Mouse (Mus musculus): ENCODE data around the gene Nans. TPM values are rescaled to one million over a fixed set of nuclear protein-coding genes. Genes with fewer than 3 reads are reported as not detected.
A peak's percentile ranks its signal among the peaks of the same experiment; 100 is the strongest.

Gene Nans
- polyA plus RNA-seq, 1 experiment from 2014 or later = 67.7 TPM

- 0 out of 2 replicates have a peak within 1 kb of the TSS, but pooled peaks have one; percentile 58 for H3K27ac ChIP-seq (replicated peaks)
- H3K36me3 ChIP-seq (ENCODE audit: control insufficient read depth, insufficient read depth, low read length) = no peaks in the 10 kb centered on the region
- H3K27me3 ChIP-seq (ENCODE audit: control insufficient read depth, insufficient read depth, low read length) = no peaks in the 10 kb centered on the region
- DNase-seq (ENCODE audit: low spot score) = peak; percentile 73
- peak; percentile 78 for ATAC-seq (ENCODE audit: low FRiP score, low TSS enrichment)
- no peaks in the 10 kb centered on the region for H3K9me3 ChIP-seq (ENCODE audit: control insufficient read depth, low read length)
- H3K9ac ChIP-seq (ENCODE audit: low read length) = peak within 1 kb of the TSS; percentile 60
- TF ChIP-seq EP300 (optimal IDR thresholded peaks at IDR 0.05) (no peak), CTCF (IDR thresholded peaks at IDR 0.05; ENCODE audit: low read depth) (peak; percentile 56)
- H3K4me3 ChIP-seq (ENCODE audit: low read depth, low read length) = peak within 1 kb of the TSS; percentile 49
- no peaks in the 10 kb centered on the region for H3K4me1 ChIP-seq (replicated peaks; ENCODE audit: control insufficient read depth, insufficient read depth)
- peak within 1 kb of the TSS; percentile 87 for H3K4me2 ChIP-seq (replicated peaks; ENCODE audit: low read depth)
- under 1% methylated on average over 44 of the region's 46 CpGs for WGBS
Observed at GRCm38 (mm10) chr4:46535840-46536361, 46.9 kb downstream of the Nans start, which contains the start of gene Trim14. Gene Trim14 (minus strand): TSS chr4:46536141.

DNA sequence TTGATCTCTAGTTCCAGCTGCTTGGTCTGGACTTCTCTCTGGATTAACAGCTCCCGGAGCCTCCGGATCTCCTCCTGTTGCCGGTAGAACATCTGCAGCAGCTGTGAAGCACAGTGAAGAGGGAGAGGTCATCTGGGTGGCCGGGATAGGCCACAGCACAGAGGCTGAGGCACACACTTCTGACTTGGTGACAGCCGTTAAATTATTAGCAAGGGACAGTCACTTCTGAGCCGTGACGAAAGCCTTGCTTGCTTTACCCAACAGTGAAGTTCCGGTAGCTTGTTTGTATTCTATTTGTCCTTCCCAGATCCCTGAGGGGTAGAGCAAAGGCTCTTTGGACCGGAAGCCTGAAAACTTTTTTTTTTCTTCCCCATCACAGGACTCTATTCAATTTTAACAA, 50.1 kb downstream of the Nans start:
- Histone ChIP-seq H3K27me3 (ENCODE audit: control insufficient read depth, insufficient read depth, low read length) (no peaks in the 10 kb centered on the region), H3K9me3 (ENCODE audit: control insufficient read depth, low read length) (no peaks in the 10 kb centered on the region), H3K27ac (replicated peaks) (no peak overlapping the region), H3K9ac (ENCODE audit: low read length) (no peak overlapping the region), H3K4me2 (replicated peaks; ENCODE audit: low read depth) (no peak overlapping the region), H3K4me1 (replicated peaks; ENCODE audit: control insufficient read depth, insufficient read depth) (no peaks in the 10 kb centered on the region), H3K36me3 (ENCODE audit: control insufficient read depth, insufficient read depth, low read length) (no peaks in the 10 kb centered on the region), H3K4me3 (ENCODE audit: low read depth, low read length) (no peak overlapping the region)
- ATAC-seq (ENCODE audit: low FRiP score, low TSS enrichment) (no peak), DNase-seq (ENCODE audit: low spot score) (no peak)
- 68% methylated on average over 9 of the region's 9 CpGs for WGBS
- TF ChIP-seq CTCF (IDR thresholded peaks at IDR 0.05; ENCODE audit: low read depth) (no peak), EP300 (optimal IDR thresholded peaks at IDR 0.05) (no peak)

- H3K9ac ChIP-seq (ENCODE audit: low read length) = no peak overlapping the region
- H3K4me2 ChIP-seq (replicated peaks; ENCODE audit: low read depth) = no peak overlapping the region
- no peak overlapping the region for H3K4me3 ChIP-seq (ENCODE audit: low read depth, low read length)
- H3K36me3 ChIP-seq (ENCODE audit: control insufficient read depth, insufficient read depth, low read length) = no peaks in the 10 kb centered on the region
- ATAC-seq (ENCODE audit: low FRiP score, low TSS enrichment) (no peak), DNase-seq (ENCODE audit: low spot score) (no peak)
- no peaks in the 10 kb centered on the region for H3K4me1 ChIP-seq (replicated peaks; ENCODE audit: control insufficient read depth, insufficient read depth)
- no peaks in the 10 kb centered on the region for H3K9me3 ChIP-seq (ENCODE audit: control insufficient read depth, low read length)
- WGBS = 52% methylated on average over 9 of the region's 9 CpGs
- TF ChIP-seq CTCF (IDR thresholded peaks at IDR 0.05; ENCODE audit: low read depth) (no peak), EP300 (optimal IDR thresholded peaks at IDR 0.05) (no peak)
- H3K27ac ChIP-seq (replicated peaks) = no peak overlapping the region
- H3K27me3 ChIP-seq (ENCODE audit: control insufficient read depth, insufficient read depth, low read length) = no peaks in the 10 kb centered on the region
Observed at GRCm38 (mm10) chr4:46541707-46542106, 52.7 kb downstream of the Nans start.

GRCm38 (mm10) chr4:46543366-46544050, 54.5 kb downstream of the Nans start:
- ATAC-seq (ENCODE audit: low FRiP score, low TSS enrichment) (no peak), DNase-seq (ENCODE audit: low spot score) (no peak)
- 86% methylated on average over 13 of the region's 13 CpGs for WGBS
- H3K9ac ChIP-seq (ENCODE audit: low read length) = no peak overlapping the region
- H3K4me3 ChIP-seq (ENCODE audit: low read depth, low read length) = no peak overlapping the region
- no peak for TF ChIP-seq EP300 (optimal IDR thresholded peaks at IDR 0.05)
- TF ChIP-seq CTCF (IDR thresholded peaks at IDR 0.05; ENCODE audit: low read depth) = no peak
- H3K27me3 ChIP-seq (ENCODE audit: control insufficient read depth, insufficient read depth, low read length) = no peaks in the 10 kb centered on the region
- no peak overlapping the region for H3K27ac ChIP-seq (replicated peaks)
- H3K36me3 ChIP-seq (ENCODE audit: control insufficient read depth, insufficient read depth, low read length) = no peaks in the 10 kb centered on the region
- H3K9me3 ChIP-seq (ENCODE audit: control insufficient read depth, low read length) = no peaks in the 10 kb centered on the region
- H3K4me2 ChIP-seq (replicated peaks; ENCODE audit: low read depth) = no peak overlapping the region
- H3K4me1 ChIP-seq (replicated peaks; ENCODE audit: control insufficient read depth, insufficient read depth) = no peaks in the 10 kb centered on the region

DNA sequence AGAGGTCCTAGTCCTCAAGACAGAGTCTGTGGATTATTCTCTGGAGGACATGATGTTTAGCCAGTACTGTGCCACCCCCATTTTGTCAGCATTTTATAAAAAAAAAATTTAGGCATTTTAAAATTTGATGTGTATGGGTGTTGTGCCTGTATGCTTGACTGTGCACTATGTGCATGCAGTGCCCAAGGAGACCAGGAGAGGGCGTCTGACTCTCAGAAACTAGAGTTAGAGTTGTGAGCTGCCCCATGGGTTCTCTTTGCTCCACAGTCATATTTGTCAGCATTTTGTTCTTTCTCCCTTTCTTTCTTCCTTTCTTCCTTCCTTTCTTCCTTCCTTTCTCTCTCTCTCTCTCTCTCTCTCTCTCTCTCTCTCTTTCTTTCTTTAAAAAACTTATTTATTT, 55.3 kb downstream of the Nans start:
- no peaks in the 10 kb centered on the region for H3K36me3 ChIP-seq (ENCODE audit: control insufficient read depth, insufficient read depth, low read length)

DNA sequence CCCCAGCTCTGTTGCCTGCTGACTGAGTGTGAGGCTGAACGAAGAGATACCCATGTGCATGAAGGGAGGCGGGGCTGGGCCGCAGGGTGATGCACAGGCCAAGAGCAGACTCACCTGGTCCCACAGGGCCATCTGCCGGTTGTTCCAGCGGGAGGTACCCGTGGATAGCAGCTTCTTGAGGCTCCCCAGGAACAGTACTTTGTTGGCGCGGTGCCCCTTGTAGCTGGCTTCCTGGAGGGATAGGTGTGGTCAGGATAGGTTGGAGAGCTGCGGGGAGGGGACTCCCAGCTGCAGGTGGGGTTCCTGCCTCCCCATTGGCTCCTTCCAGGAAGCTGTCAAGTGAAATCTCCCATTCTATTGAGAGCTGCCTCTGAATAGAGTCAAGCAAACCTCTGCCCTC, 56.5 kb downstream of the Nans start:
- DNase-seq (ENCODE audit: low spot score) (peak; percentile 67), ATAC-seq (ENCODE audit: low FRiP score, low TSS enrichment) (0 out of 2 replicates have a peak, but pooled peaks have one; percentile 33)
- H3K4me3 ChIP-seq (ENCODE audit: low read depth, low read length) = no peak overlapping the region
- H3K27me3 ChIP-seq (ENCODE audit: control insufficient read depth, insufficient read depth, low read length) = no peaks in the 10 kb centered on the region
- TF ChIP-seq EP300 (optimal IDR thresholded peaks at IDR 0.05) = no peak
- peak; percentile 56 for TF ChIP-seq CTCF (IDR thresholded peaks at IDR 0.05; ENCODE audit: low read depth)
- no peak overlapping the region for H3K9ac ChIP-seq (ENCODE audit: low read length)
- 13% methylated on average over 9 of the region's 9 CpGs for WGBS
- no peak overlapping the region for H3K27ac ChIP-seq (replicated peaks)
- no peaks in the 10 kb centered on the region for H3K36me3 ChIP-seq (ENCODE audit: control insufficient read depth, insufficient read depth, low read length)
- H3K4me2 ChIP-seq (replicated peaks; ENCODE audit: low read depth) = no peak overlapping the region
- no peaks in the 10 kb centered on the region for H3K9me3 ChIP-seq (ENCODE audit: control insufficient read depth, low read length)
- H3K4me1 ChIP-seq (replicated peaks; ENCODE audit: control insufficient read depth, insufficient read depth) = no peaks in the 10 kb centered on the region

More for the DNA sequence above, 55.3 kb downstream of the Nans start:
- Histone ChIP-seq H3K4me1 (replicated peaks; ENCODE audit: control insufficient read depth, insufficient read depth) (no peaks in the 10 kb centered on the region), H3K27ac (replicated peaks) (no peak overlapping the region), H3K4me2 (replicated peaks; ENCODE audit: low read depth) (no peak overlapping the region), H3K27me3 (ENCODE audit: control insufficient read depth, insufficient read depth, low read length) (no peaks in the 10 kb centered on the region), H3K4me3 (ENCODE audit: low read depth, low read length) (no peak overlapping the region), H3K9me3 (ENCODE audit: control insufficient read depth, low read length) (no peaks in the 10 kb centered on the region), H3K9ac (ENCODE audit: low read length) (no peak overlapping the region)
- 12% methylated on average over 1 of the region's 1 CpGs for WGBS
- peak; percentile 68 for DNase-seq (ENCODE audit: low spot score)
- no peak for TF ChIP-seq EP300 (optimal IDR thresholded peaks at IDR 0.05)
- TF ChIP-seq CTCF (IDR thresholded peaks at IDR 0.05; ENCODE audit: low read depth) = peak; percentile 65
- no peak for ATAC-seq (ENCODE audit: low FRiP score, low TSS enrichment)
